Mouse (Mus musculus): ENCODE data around the gene Arhgap44. TPM values are rescaled to one million over a fixed set of nuclear protein-coding genes. Genes with fewer than 3 reads are reported as not detected.

Arhgap44 gene
- polyA plus RNA-seq, 1 experiment from 2014 or later, result 5.9 TPM

DNA sequence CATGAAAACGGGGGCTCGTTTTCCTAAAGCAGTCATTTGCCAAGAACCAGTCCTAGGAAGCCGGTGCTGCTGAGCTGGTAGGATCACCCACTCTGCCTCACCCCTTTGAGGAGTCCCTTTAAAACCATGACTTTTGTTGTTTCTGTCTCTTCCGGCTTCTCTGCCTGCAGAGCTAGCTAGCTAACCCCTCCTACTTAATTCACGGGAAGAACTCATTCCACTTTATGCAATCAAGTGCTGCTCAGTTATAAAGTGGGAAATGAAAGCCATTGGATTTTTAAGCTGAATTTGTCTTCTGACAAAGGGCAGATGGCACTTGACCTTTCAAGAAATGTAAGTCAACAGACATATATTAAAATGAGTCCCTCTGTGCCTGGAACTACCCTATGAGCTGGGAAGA lies 134.7 kb downstream of the Arhgap44 start:
- H3K36me3 ChIP-seq (ENCODE audit: control insufficient read depth, insufficient read depth, low read length), result no peaks in the 10 kb centered on the region
- H3K27ac ChIP-seq (ENCODE audit: low read depth, low read length), result no peak overlapping the region
- H3K4me2 ChIP-seq (ENCODE audit: low read depth), result no peak overlapping the region
- no peaks in the 10 kb centered on the region for H3K27me3 ChIP-seq (ENCODE audit: control insufficient read depth, insufficient read depth, low read length)
- H3K9ac ChIP-seq (ENCODE audit: low read length), result no peak overlapping the region
- no peak overlapping the region for H3K4me3 ChIP-seq (ENCODE audit: low read depth, low read length)
- no peak for DNase-seq (ENCODE audit: low spot score)
- no peaks in the 10 kb centered on the region for H3K4me1 ChIP-seq (ENCODE audit: control insufficient read depth, insufficient read depth, low read length)
- H3K9me3 ChIP-seq (ENCODE audit: control insufficient read depth, low read length), result no peaks in the 10 kb centered on the region
- WGBS, result 85% methylated on average over 5 of the region's 5 CpGs
- no peak for ATAC-seq (ENCODE audit: insufficient read depth, low FRiP score, low TSS enrichment)

- Histone ChIP-seq H3K36me3 (ENCODE audit: control insufficient read depth, insufficient read depth, low read length) (no peaks in the 10 kb centered on the region), H3K9ac (ENCODE audit: low read length) (no peak overlapping the region), H3K27ac (ENCODE audit: low read depth, low read length) (no peak overlapping the region), H3K4me2 (ENCODE audit: low read depth) (no peak overlapping the region), H3K9me3 (ENCODE audit: control insufficient read depth, low read length) (no peaks in the 10 kb centered on the region), H3K4me1 (ENCODE audit: control insufficient read depth, insufficient read depth, low read length) (no peaks in the 10 kb centered on the region), H3K27me3 (ENCODE audit: control insufficient read depth, insufficient read depth, low read length) (no peaks in the 10 kb centered on the region), H3K4me3 (ENCODE audit: low read depth, low read length) (no peak overlapping the region)
- DNase-seq (ENCODE audit: low spot score) (no peak), ATAC-seq (ENCODE audit: insufficient read depth, low FRiP score, low TSS enrichment) (no peak)
- WGBS, result 92% methylated on average over 11 of the region's 11 CpGs
These were observed 140.0 kb downstream of the Arhgap44 start for GRCm38 (mm10) chr11:65022771-65023170.

DNA sequence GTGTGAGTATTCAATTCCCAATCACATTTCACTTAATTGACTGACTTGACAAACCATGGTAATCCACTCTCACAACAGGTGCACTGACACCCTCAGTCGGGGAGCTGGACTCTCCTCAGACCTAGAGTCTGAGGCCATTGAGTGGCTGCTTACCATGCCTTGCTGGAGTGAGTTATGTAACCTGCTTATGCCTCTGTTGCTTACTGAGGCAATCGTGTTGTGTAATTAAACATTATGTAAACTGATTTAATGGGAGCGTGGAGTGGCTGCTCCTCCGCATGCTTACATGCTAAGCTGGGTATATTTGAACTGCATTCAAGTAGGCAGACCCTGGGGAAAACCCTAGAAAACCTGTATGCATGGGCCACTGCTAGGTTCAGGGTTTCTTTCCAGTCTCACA lies 142.0 kb downstream of the Arhgap44 start:
- H3K9ac ChIP-seq (ENCODE audit: low read length), result no peak overlapping the region
- H3K4me2 ChIP-seq (ENCODE audit: low read depth), result no peak overlapping the region
- H3K4me3 ChIP-seq (ENCODE audit: low read depth, low read length), result no peak overlapping the region
- no peak for DNase-seq (ENCODE audit: low spot score)
- H3K36me3 ChIP-seq (ENCODE audit: control insufficient read depth, insufficient read depth, low read length), result no peaks in the 10 kb centered on the region
- ATAC-seq (ENCODE audit: insufficient read depth, low FRiP score, low TSS enrichment), result no peak
- no peaks in the 10 kb centered on the region for H3K9me3 ChIP-seq (ENCODE audit: control insufficient read depth, low read length)
- 96% methylated on average over 4 of the region's 4 CpGs for WGBS
- H3K27me3 ChIP-seq (ENCODE audit: control insufficient read depth, insufficient read depth, low read length), result no peaks in the 10 kb centered on the region
- H3K27ac ChIP-seq (ENCODE audit: low read depth, low read length), result no peak overlapping the region
- no peaks in the 10 kb centered on the region for H3K4me1 ChIP-seq (ENCODE audit: control insufficient read depth, insufficient read depth, low read length)

DNA sequence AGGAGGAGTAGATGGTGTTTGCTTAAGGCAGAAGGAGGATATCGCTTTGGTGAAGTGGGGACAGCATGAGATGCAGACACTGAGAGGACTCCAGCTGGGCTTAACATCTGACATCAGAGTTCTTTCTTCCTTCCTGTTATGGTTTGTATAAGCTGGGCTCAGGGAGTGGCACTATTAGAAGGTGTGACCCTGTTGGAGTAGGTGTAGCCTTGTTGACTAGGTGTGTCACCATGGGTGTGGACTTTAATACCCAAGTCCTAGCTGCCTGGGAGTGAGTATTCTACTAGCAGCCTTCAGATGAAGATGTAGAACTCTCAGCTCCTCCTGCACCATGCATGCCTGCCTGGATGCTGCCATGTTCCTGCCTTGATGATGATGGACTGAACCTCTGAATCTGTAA lies 146.0 kb downstream of the Arhgap44 start:
- WGBS, result 86% methylated on average over 1 of the region's 1 CpGs
- DNase-seq (ENCODE audit: low spot score), result no peak
- no peak overlapping the region for H3K9ac ChIP-seq (ENCODE audit: low read length)
- H3K4me3 ChIP-seq (ENCODE audit: low read depth, low read length), result no peak overlapping the region
- no peak overlapping the region for H3K27ac ChIP-seq (ENCODE audit: low read depth, low read length)
- H3K27me3 ChIP-seq (ENCODE audit: control insufficient read depth, insufficient read depth, low read length), result no peaks in the 10 kb centered on the region
- no peaks in the 10 kb centered on the region for H3K4me1 ChIP-seq (ENCODE audit: control insufficient read depth, insufficient read depth, low read length)
- no peaks in the 10 kb centered on the region for H3K9me3 ChIP-seq (ENCODE audit: control insufficient read depth, low read length)
- ATAC-seq (ENCODE audit: insufficient read depth, low FRiP score, low TSS enrichment), result no peak
- no peak overlapping the region for H3K4me2 ChIP-seq (ENCODE audit: low read depth)
- H3K36me3 ChIP-seq (ENCODE audit: control insufficient read depth, insufficient read depth, low read length), result no peaks in the 10 kb centered on the region

DNA sequence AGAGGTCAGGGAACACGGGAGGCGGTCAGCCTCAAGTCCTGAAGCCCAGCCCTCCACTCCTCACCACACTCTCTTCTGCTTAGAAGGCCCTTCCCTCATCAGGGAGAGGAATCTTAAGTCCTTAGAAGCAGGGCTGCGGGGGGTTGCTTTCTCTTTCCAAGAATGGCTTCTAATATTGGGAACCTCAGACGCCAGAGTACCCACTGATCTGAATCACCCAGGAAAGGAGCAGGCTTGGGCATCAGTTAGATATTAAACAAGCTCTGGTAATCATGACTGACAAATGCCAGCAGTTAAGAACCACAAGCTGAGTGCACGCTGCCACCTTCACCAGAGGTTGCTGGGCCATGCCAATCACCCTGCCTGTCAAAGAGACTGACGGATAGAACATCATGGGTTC lies 148.9 kb downstream of the Arhgap44 start:
- no peak overlapping the region for H3K27ac ChIP-seq (ENCODE audit: low read depth, low read length)
- no peaks in the 10 kb centered on the region for H3K27me3 ChIP-seq (ENCODE audit: control insufficient read depth, insufficient read depth, low read length)
- ATAC-seq (ENCODE audit: insufficient read depth, low FRiP score, low TSS enrichment) (no peak), DNase-seq (ENCODE audit: low spot score) (no peak)
- H3K36me3 ChIP-seq (ENCODE audit: control insufficient read depth, insufficient read depth, low read length), result no peaks in the 10 kb centered on the region
- no peaks in the 10 kb centered on the region for H3K9me3 ChIP-seq (ENCODE audit: control insufficient read depth, low read length)
- H3K4me2 ChIP-seq (ENCODE audit: low read depth), result no peak overlapping the region
- H3K9ac ChIP-seq (ENCODE audit: low read length), result no peak overlapping the region
- WGBS, result 83% methylated on average over 6 of the region's 6 CpGs
- no peaks in the 10 kb centered on the region for H3K4me1 ChIP-seq (ENCODE audit: control insufficient read depth, insufficient read depth, low read length)
- no peak overlapping the region for H3K4me3 ChIP-seq (ENCODE audit: low read depth, low read length)

- Histone ChIP-seq H3K4me1 (ENCODE audit: control insufficient read depth, insufficient read depth, low read length) (no peaks in the 10 kb centered on the region), H3K4me2 (ENCODE audit: low read depth) (no peak overlapping the region), H3K4me3 (ENCODE audit: low read depth, low read length) (no peak overlapping the region), H3K9me3 (ENCODE audit: control insufficient read depth, low read length) (no peaks in the 10 kb centered on the region), H3K36me3 (ENCODE audit: control insufficient read depth, insufficient read depth, low read length) (peaks cover 4% of the 10 kb centered on the region; the same call in 1 of the 2 replicates), H3K27ac (ENCODE audit: low read depth, low read length) (no peak overlapping the region), H3K27me3 (ENCODE audit: control insufficient read depth, insufficient read depth, low read length) (no peaks in the 10 kb centered on the region), H3K9ac (ENCODE audit: low read length) (no peak overlapping the region)
- 95% methylated on average over 4 of the region's 4 CpGs for WGBS
- DNase-seq (ENCODE audit: low spot score) (no peak), ATAC-seq (ENCODE audit: insufficient read depth, low FRiP score, low TSS enrichment) (no peak)
These were observed 156.7 kb downstream of the Arhgap44 start for GRCm38 (mm10) chr11:65006047-65006446.

- Histone ChIP-seq H3K36me3 (ENCODE audit: control insufficient read depth, insufficient read depth, low read length) (peaks cover 7% of the 10 kb centered on the region), H3K4me2 (ENCODE audit: low read depth) (no peak overlapping the region), H3K27ac (ENCODE audit: low read depth, low read length) (no peak overlapping the region), H3K27me3 (ENCODE audit: control insufficient read depth, insufficient read depth, low read length) (no peaks in the 10 kb centered on the region), H3K9me3 (ENCODE audit: control insufficient read depth, low read length) (no peaks in the 10 kb centered on the region), H3K9ac (ENCODE audit: low read length) (no peak overlapping the region), H3K4me1 (ENCODE audit: control insufficient read depth, insufficient read depth, low read length) (no peaks in the 10 kb centered on the region), H3K4me3 (ENCODE audit: low read depth, low read length) (no peak overlapping the region)
- ATAC-seq (ENCODE audit: insufficient read depth, low FRiP score, low TSS enrichment), result no peak
- 90% methylated on average over 3 of the region's 3 CpGs for WGBS
- no peak for DNase-seq (ENCODE audit: low spot score)
These were observed 157.9 kb downstream of the Arhgap44 start for GRCm38 (mm10) chr11:65004836-65005235.

- Histone ChIP-seq H3K27me3 (ENCODE audit: control insufficient read depth, insufficient read depth, low read length) (no peaks in the 10 kb centered on the region), H3K9ac (ENCODE audit: low read length) (no peak overlapping the region), H3K36me3 (ENCODE audit: control insufficient read depth, insufficient read depth, low read length) (peaks cover 7% of the 10 kb centered on the region), H3K9me3 (ENCODE audit: control insufficient read depth, low read length) (no peaks in the 10 kb centered on the region), H3K4me3 (ENCODE audit: low read depth, low read length) (no peak overlapping the region), H3K4me1 (ENCODE audit: control insufficient read depth, insufficient read depth, low read length) (no peaks in the 10 kb centered on the region), H3K27ac (ENCODE audit: low read depth, low read length) (no peak overlapping the region), H3K4me2 (ENCODE audit: low read depth) (no peak overlapping the region)
- ATAC-seq (ENCODE audit: insufficient read depth, low FRiP score, low TSS enrichment) (no peak), DNase-seq (ENCODE audit: low spot score) (no peak)
- WGBS, result 91% methylated on average over 5 of the region's 5 CpGs
These were observed 159.2 kb downstream of the Arhgap44 start for GRCm38 (mm10) chr11:65003611-65004010.

- peaks cover 9% of the 10 kb centered on the region for H3K36me3 ChIP-seq (ENCODE audit: control insufficient read depth, insufficient read depth, low read length)
- no peak overlapping the region for H3K4me2 ChIP-seq (ENCODE audit: low read depth)
- H3K9me3 ChIP-seq (ENCODE audit: control insufficient read depth, low read length), result no peaks in the 10 kb centered on the region
- DNase-seq (ENCODE audit: low spot score) (no peak), ATAC-seq (ENCODE audit: insufficient read depth, low FRiP score, low TSS enrichment) (no peak)
- H3K4me3 ChIP-seq (ENCODE audit: low read depth, low read length), result no peak overlapping the region
- no peaks in the 10 kb centered on the region for H3K27me3 ChIP-seq (ENCODE audit: control insufficient read depth, insufficient read depth, low read length)
- no peaks in the 10 kb centered on the region for H3K4me1 ChIP-seq (ENCODE audit: control insufficient read depth, insufficient read depth, low read length)
- 92% methylated on average over 14 of the region's 14 CpGs for WGBS
- no peak overlapping the region for H3K9ac ChIP-seq (ENCODE audit: low read length)
- H3K27ac ChIP-seq (ENCODE audit: low read depth, low read length), result no peak overlapping the region
These were observed 161.0 kb downstream of the Arhgap44 start for GRCm38 (mm10) chr11:65001729-65002128.

Measured in neural tube, embryonic 11.5 days (tissue).